Mouse (Mus musculus) liver, postnatal 0 days (tissue): ENCODE measurements at regions not wholly inside any gene's neighbourhood (a gene's known extent, or its start where the extent isn't known, plus 50 kb on each side); places are given as distances from the start of the nearest gene placed in this dataset.

ENCODE experiments used
- CTCF ChIP-seq: sonication (generic); IDR thresholded peaks from 2 replicates; pipeline ENCODE4 v1.5.1; 2016; ENCODE audit warnings: antibody characterized with exemption, low read depth
- EP300 ChIP-seq: IDR thresholded peaks from 2 replicates; pipeline ENCODE4 v1.6.1; 2016; ENCODE audit warnings: antibody characterized with exemption, low read depth, mild to moderate bottlenecking

DNA sequence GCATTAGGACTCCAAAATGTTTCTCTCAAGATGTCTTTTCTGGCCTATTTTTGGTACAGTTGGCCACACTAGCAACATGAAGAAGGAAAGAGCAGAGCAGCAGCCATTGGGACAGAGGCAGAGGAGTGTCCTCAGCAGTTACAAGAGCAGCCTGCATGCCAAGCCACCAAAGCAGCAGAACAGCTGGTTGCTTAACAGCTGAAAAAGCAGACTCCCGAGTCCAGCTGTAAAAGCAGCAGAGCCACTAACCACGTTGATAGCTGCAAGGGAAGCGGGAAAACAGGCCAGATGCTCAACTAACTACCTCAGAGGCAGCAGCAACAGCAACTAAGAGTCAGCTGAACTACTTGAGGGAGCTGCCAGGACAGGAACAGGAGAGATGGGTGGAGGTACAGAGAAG is 134.4 kb upstream of the Sh3bp4 start:
- TF ChIP-seq CTCF (no peak), EP300 (no peak)
